Mouse (Mus musculus): Measurements from ENCODE around the gene Map1b. TPM values are rescaled to one million over a fixed set of nuclear protein-coding genes. Genes with fewer than 3 reads are reported as not detected.

Gene Map1b
- polyA plus RNA-seq, 1 experiment from 2014 or later: 1,521 TPM

- Histone ChIP-seq H3K27me3 (ENCODE audit: control insufficient read depth, insufficient read depth, low read length) (no peaks in the 10 kb centered on the region), H3K36me3 (ENCODE audit: control insufficient read depth, insufficient read depth, low read length) (no peaks in the 10 kb centered on the region), H3K4me2 (replicated peaks; ENCODE audit: low read depth, low read length) (0 out of 2 replicates have a peak overlapping the region, but pooled peaks have one; percentile 17), H3K4me1 (replicated peaks; ENCODE audit: control insufficient read depth, insufficient read depth, low read length) (peaks cover 3% of the 10 kb centered on the region; the same call in 1 of the 2 replicates), H3K4me3 (ENCODE audit: low read depth, low read length) (no peak overlapping the region), H3K9ac (ENCODE audit: low read depth, low read length) (no peak overlapping the region), H3K9me3 (ENCODE audit: control insufficient read depth, low read length) (no peaks in the 10 kb centered on the region), H3K27ac (ENCODE audit: low read depth, low read length) (no peak overlapping the region)
- 39% methylated on average over 21 of the region's 21 CpGs for WGBS
- DNase-seq (ENCODE audit: low spot score) (no peak), ATAC-seq (ENCODE audit: low FRiP score) (0 out of 2 replicates have a peak, but pooled peaks have one; percentile 53)
Observed at GRCm38 (mm10) chr13:99541429-99542267, 25.3 kb upstream of the Map1b start.

- Histone ChIP-seq H3K4me2 (replicated peaks; ENCODE audit: low read depth, low read length) (no peak overlapping the region), H3K4me1 (replicated peaks; ENCODE audit: control insufficient read depth, insufficient read depth, low read length) (peaks cover 3% of the 10 kb centered on the region; the same call in 1 of the 2 replicates), H3K9ac (ENCODE audit: low read depth, low read length) (no peak overlapping the region), H3K27ac (ENCODE audit: low read depth, low read length) (no peak overlapping the region), H3K36me3 (ENCODE audit: control insufficient read depth, insufficient read depth, low read length) (no peaks in the 10 kb centered on the region), H3K9me3 (ENCODE audit: control insufficient read depth, low read length) (no peaks in the 10 kb centered on the region), H3K4me3 (ENCODE audit: low read depth, low read length) (no peak overlapping the region), H3K27me3 (ENCODE audit: control insufficient read depth, insufficient read depth, low read length) (no peaks in the 10 kb centered on the region)
- ATAC-seq (ENCODE audit: low FRiP score): no peak
- no peak for DNase-seq (ENCODE audit: low spot score)
- WGBS: 78% methylated on average over 5 of the region's 5 CpGs
Observed at GRCm38 (mm10) chr13:99539288-99539687, 22.9 kb upstream of the Map1b start.

GRCm38 (mm10) chr13:99538851-99539250 is 22.5 kb upstream of the Map1b start:
- no peak for DNase-seq (ENCODE audit: low spot score)
- no peak for ATAC-seq (ENCODE audit: low FRiP score)
- no peak overlapping the region for H3K27ac ChIP-seq (ENCODE audit: low read depth, low read length)
- no peaks in the 10 kb centered on the region for H3K36me3 ChIP-seq (ENCODE audit: control insufficient read depth, insufficient read depth, low read length)
- 92% methylated on average over 11 of the region's 11 CpGs for WGBS
- H3K9me3 ChIP-seq (ENCODE audit: control insufficient read depth, low read length): no peaks in the 10 kb centered on the region
- H3K27me3 ChIP-seq (ENCODE audit: control insufficient read depth, insufficient read depth, low read length): no peaks in the 10 kb centered on the region
- no peak overlapping the region for H3K9ac ChIP-seq (ENCODE audit: low read depth, low read length)
- H3K4me3 ChIP-seq (ENCODE audit: low read depth, low read length): no peak overlapping the region
- peaks cover 3% of the 10 kb centered on the region; the same call in 1 of the 2 replicates for H3K4me1 ChIP-seq (replicated peaks; ENCODE audit: control insufficient read depth, insufficient read depth, low read length)
- no peak overlapping the region for H3K4me2 ChIP-seq (replicated peaks; ENCODE audit: low read depth, low read length)

GRCm38 (mm10) chr13:99537908-99538513 is 21.7 kb upstream of the Map1b start:
- Histone ChIP-seq H3K4me1 (replicated peaks; ENCODE audit: control insufficient read depth, insufficient read depth, low read length) (peaks cover 3% of the 10 kb centered on the region; the same call in 1 of the 2 replicates), H3K36me3 (ENCODE audit: control insufficient read depth, insufficient read depth, low read length) (no peaks in the 10 kb centered on the region), H3K9ac (ENCODE audit: low read depth, low read length) (no peak overlapping the region), H3K4me3 (ENCODE audit: low read depth, low read length) (no peak overlapping the region), H3K27me3 (ENCODE audit: control insufficient read depth, insufficient read depth, low read length) (no peaks in the 10 kb centered on the region), H3K4me2 (replicated peaks; ENCODE audit: low read depth, low read length) (no peak overlapping the region), H3K27ac (ENCODE audit: low read depth, low read length) (no peak overlapping the region), H3K9me3 (ENCODE audit: control insufficient read depth, low read length) (no peaks in the 10 kb centered on the region)
- 44% methylated on average over 8 of the region's 8 CpGs for WGBS
- no peak for DNase-seq (ENCODE audit: low spot score)
- no peak for ATAC-seq (ENCODE audit: low FRiP score)

- H3K36me3 ChIP-seq (ENCODE audit: control insufficient read depth, insufficient read depth, low read length): no peaks in the 10 kb centered on the region
- no peaks in the 10 kb centered on the region for H3K9me3 ChIP-seq (ENCODE audit: control insufficient read depth, low read length)
- no peak for DNase-seq (ENCODE audit: low spot score)
- ATAC-seq (ENCODE audit: low FRiP score): no peak
- no peaks in the 10 kb centered on the region for H3K27me3 ChIP-seq (ENCODE audit: control insufficient read depth, insufficient read depth, low read length)
- no peak overlapping the region for H3K4me3 ChIP-seq (ENCODE audit: low read depth, low read length)
- no peaks in the 10 kb centered on the region for H3K4me1 ChIP-seq (replicated peaks; ENCODE audit: control insufficient read depth, insufficient read depth, low read length)
- no peak overlapping the region for H3K27ac ChIP-seq (ENCODE audit: low read depth, low read length)
- no peak overlapping the region for H3K9ac ChIP-seq (ENCODE audit: low read depth, low read length)
- WGBS: 78% methylated on average over 4 of the region's 4 CpGs
- no peak overlapping the region for H3K4me2 ChIP-seq (replicated peaks; ENCODE audit: low read depth, low read length)
Observed at GRCm38 (mm10) chr13:99528456-99528855, 12.1 kb upstream of the Map1b start.

GRCm38 (mm10) chr13:99527936-99528335 is 11.6 kb upstream of the Map1b start:
- ATAC-seq (ENCODE audit: low FRiP score): no peak
- Histone ChIP-seq H3K4me1 (replicated peaks; ENCODE audit: control insufficient read depth, insufficient read depth, low read length) (no peaks in the 10 kb centered on the region), H3K36me3 (ENCODE audit: control insufficient read depth, insufficient read depth, low read length) (no peaks in the 10 kb centered on the region), H3K4me2 (replicated peaks; ENCODE audit: low read depth, low read length) (no peak overlapping the region), H3K4me3 (ENCODE audit: low read depth, low read length) (no peak overlapping the region), H3K9me3 (ENCODE audit: control insufficient read depth, low read length) (no peaks in the 10 kb centered on the region), H3K9ac (ENCODE audit: low read depth, low read length) (no peak overlapping the region), H3K27ac (ENCODE audit: low read depth, low read length) (no peak overlapping the region), H3K27me3 (ENCODE audit: control insufficient read depth, insufficient read depth, low read length) (no peaks in the 10 kb centered on the region)
- no peak for DNase-seq (ENCODE audit: low spot score)

- Histone ChIP-seq H3K9ac (ENCODE audit: low read depth, low read length) (no peak overlapping the region), H3K4me1 (replicated peaks; ENCODE audit: control insufficient read depth, insufficient read depth, low read length) (no peaks in the 10 kb centered on the region), H3K27ac (ENCODE audit: low read depth, low read length) (no peak overlapping the region), H3K27me3 (ENCODE audit: control insufficient read depth, insufficient read depth, low read length) (no peaks in the 10 kb centered on the region), H3K4me3 (ENCODE audit: low read depth, low read length) (no peak overlapping the region), H3K4me2 (replicated peaks; ENCODE audit: low read depth, low read length) (no peak overlapping the region), H3K9me3 (ENCODE audit: control insufficient read depth, low read length) (no peaks in the 10 kb centered on the region), H3K36me3 (ENCODE audit: control insufficient read depth, insufficient read depth, low read length) (no peaks in the 10 kb centered on the region)
- ATAC-seq (ENCODE audit: low FRiP score): no peak
- no peak for DNase-seq (ENCODE audit: low spot score)
- WGBS: 83% methylated on average over 8 of the region's 8 CpGs
Observed at GRCm38 (mm10) chr13:99525491-99525890, 9.2 kb upstream of the Map1b start.

GRCm38 (mm10) chr13:99517836-99518235 is 1.5 kb upstream of the Map1b start:
- H3K9ac ChIP-seq (ENCODE audit: low read depth, low read length): no peak overlapping the region
- DNase-seq (ENCODE audit: low spot score) (no peak), ATAC-seq (ENCODE audit: low FRiP score) (no peak)
- no peak overlapping the region for H3K4me2 ChIP-seq (replicated peaks; ENCODE audit: low read depth, low read length)
- H3K27ac ChIP-seq (ENCODE audit: low read depth, low read length): no peak overlapping the region
- WGBS: 88% methylated on average over 5 of the region's 5 CpGs
- no peaks in the 10 kb centered on the region for H3K4me1 ChIP-seq (replicated peaks; ENCODE audit: control insufficient read depth, insufficient read depth, low read length)
- no peaks in the 10 kb centered on the region for H3K27me3 ChIP-seq (ENCODE audit: control insufficient read depth, insufficient read depth, low read length)
- no peak overlapping the region for H3K4me3 ChIP-seq (ENCODE audit: low read depth, low read length)
- H3K9me3 ChIP-seq (ENCODE audit: control insufficient read depth, low read length): no peaks in the 10 kb centered on the region
- H3K36me3 ChIP-seq (ENCODE audit: control insufficient read depth, insufficient read depth, low read length): no peaks in the 10 kb centered on the region
